Mouse (Mus musculus): Measurements from ENCODE around the gene Zpr1.

DNA sequence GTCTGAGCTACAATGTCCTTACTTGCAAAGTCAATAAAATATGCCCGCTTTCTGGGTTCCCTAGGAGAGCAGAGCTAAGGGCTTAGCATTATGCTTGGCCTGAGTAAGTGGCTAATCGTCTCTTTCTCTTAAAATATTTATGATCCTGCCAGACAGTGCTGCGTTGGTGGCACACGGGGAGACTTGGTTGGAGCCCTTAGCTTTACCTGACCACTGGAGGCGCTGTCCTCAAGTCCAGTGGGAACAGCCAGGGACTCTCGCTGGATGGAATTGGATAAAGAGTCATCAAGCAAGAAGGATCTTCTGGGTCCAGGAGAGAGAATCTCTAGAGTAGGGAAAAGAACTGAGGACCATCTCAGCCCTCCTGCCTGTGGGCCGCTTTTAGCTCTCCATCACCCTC lies 36.3 kb downstream of the Zpr1 start:
- no peak for TF ChIP-seq GATA1 (IDR thresholded peaks at IDR 0.05; ENCODE audit: borderline replicate concordance, low read length)
- no peak for TF ChIP-seq FLI1 (IDR thresholded peaks at IDR 0.05; ENCODE audit: low read length)
